Mouse (Mus musculus): ENCODE data around the gene Mff.

The Mff gene

GRCm38 (mm10) chr1:82761454-82762169, 36.9 kb downstream of the Mff start:
- no peaks in the 10 kb centered on the region for H3K4me1 ChIP-seq (replicated peaks; ENCODE audit: low read depth, low read length)
- H3K4me3 ChIP-seq (replicated peaks; ENCODE audit: low read length) = no peak overlapping the region
- H3K27me3 ChIP-seq (ENCODE audit: insufficient read depth, low read length) = no peaks in the 10 kb centered on the region
- TF ChIP-seq NANOG (IDR thresholded peaks at IDR 0.05; ENCODE audit: borderline replicate concordance, low read length) = no peak
- TF ChIP-seq CTCF (conservative IDR thresholded peaks at IDR 0.05; ENCODE audit: low read length) = no peak
- no peak for TF ChIP-seq POU5F1 (IDR thresholded peaks at IDR 0.05; ENCODE audit: borderline replicate concordance, low read length)
- H3K9me3 ChIP-seq (ENCODE audit: low read length) = no peaks in the 10 kb centered on the region
- H3K36me3 ChIP-seq (ENCODE audit: insufficient read depth, low read length) = peaks cover 3% of the 10 kb centered on the region; the same call in 1 of the 2 replicates

DNA sequence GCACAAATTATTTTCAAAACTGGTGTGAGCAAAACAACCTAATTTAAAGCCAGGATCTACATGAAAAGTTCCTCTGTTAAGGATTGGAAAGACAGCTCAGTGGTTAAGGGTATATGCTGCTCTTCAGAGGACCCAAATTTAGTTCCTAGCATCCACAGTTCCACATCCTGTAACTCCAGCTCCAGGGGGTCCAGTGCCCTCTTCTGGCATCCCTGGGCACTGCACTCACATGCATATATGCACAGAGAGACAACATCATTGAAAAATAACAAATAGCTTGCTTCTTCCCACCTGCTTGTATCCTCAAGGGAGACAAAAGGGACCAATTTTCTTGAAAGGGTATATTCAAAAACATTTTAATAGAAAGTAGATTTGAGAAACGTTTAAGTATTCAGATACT, 37.6 kb downstream of the Mff start:
- H3K27me3 ChIP-seq (ENCODE audit: insufficient read depth, low read length) = no peaks in the 10 kb centered on the region
- H3K36me3 ChIP-seq (ENCODE audit: insufficient read depth, low read length) = no peaks in the 10 kb centered on the region
- TF ChIP-seq NANOG (IDR thresholded peaks at IDR 0.05; ENCODE audit: borderline replicate concordance, low read length) = no peak
- no peak for TF ChIP-seq POU5F1 (IDR thresholded peaks at IDR 0.05; ENCODE audit: borderline replicate concordance, low read length)
- TF ChIP-seq CTCF (conservative IDR thresholded peaks at IDR 0.05; ENCODE audit: low read length) = peak; percentile 74

GRCm38 (mm10) chr1:82766227-82766626, 41.5 kb downstream of the Mff start:
- TF ChIP-seq POU5F1 (IDR thresholded peaks at IDR 0.05; ENCODE audit: borderline replicate concordance, low read length) (no peak), CTCF (conservative IDR thresholded peaks at IDR 0.05; ENCODE audit: low read length) (no peak), NANOG (IDR thresholded peaks at IDR 0.05; ENCODE audit: borderline replicate concordance, low read length) (no peak)
- 0 out of 2 replicates have a peak, but pooled peaks cover 1% of the 10 kb centered on the region for H3K4me1 ChIP-seq (replicated peaks; ENCODE audit: low read depth, low read length)
- H3K36me3 ChIP-seq (ENCODE audit: insufficient read depth, low read length) = no peaks in the 10 kb centered on the region
- H3K27me3 ChIP-seq (ENCODE audit: insufficient read depth, low read length) = no peaks in the 10 kb centered on the region
- H3K9me3 ChIP-seq (ENCODE audit: low read length) = no peaks in the 10 kb centered on the region
- no peak overlapping the region for H3K4me3 ChIP-seq (replicated peaks; ENCODE audit: low read length)

More for the DNA sequence above, 37.6 kb downstream of the Mff start:
- Histone ChIP-seq H3K4me1 (replicated peaks; ENCODE audit: low read depth, low read length) (no peaks in the 10 kb centered on the region), H3K4me3 (replicated peaks; ENCODE audit: low read length) (no peak overlapping the region), H3K9me3 (ENCODE audit: low read length) (no peaks in the 10 kb centered on the region)

DNA sequence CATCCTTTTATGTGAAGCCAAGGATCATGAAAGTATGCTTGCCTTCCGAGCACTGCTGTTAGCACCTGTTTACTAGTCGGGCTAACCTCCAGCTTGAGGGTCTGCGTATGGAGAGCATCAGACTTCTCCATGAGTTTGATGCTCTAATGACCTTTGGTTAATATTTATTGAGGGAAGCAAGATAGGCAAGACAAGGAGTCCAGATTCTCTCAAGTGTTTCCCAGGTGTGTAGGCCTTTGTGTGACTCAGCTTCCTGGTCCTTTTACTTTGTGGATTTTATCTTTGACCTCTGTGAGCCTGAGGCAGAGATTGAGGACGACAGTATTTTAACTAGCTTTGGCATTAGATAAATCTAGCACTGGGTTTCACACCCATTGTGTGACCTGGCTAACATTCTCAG, 42.0 kb downstream of the Mff start:
- H3K4me1 ChIP-seq (replicated peaks; ENCODE audit: low read depth, low read length) = 0 out of 2 replicates have a peak, but pooled peaks cover 3% of the 10 kb centered on the region
- H3K27me3 ChIP-seq (ENCODE audit: insufficient read depth, low read length) = no peaks in the 10 kb centered on the region
- no peaks in the 10 kb centered on the region for H3K36me3 ChIP-seq (ENCODE audit: insufficient read depth, low read length)
- TF ChIP-seq POU5F1 (IDR thresholded peaks at IDR 0.05; ENCODE audit: borderline replicate concordance, low read length) = no peak
- no peak for TF ChIP-seq CTCF (conservative IDR thresholded peaks at IDR 0.05; ENCODE audit: low read length)
- TF ChIP-seq NANOG (IDR thresholded peaks at IDR 0.05; ENCODE audit: borderline replicate concordance, low read length) = no peak
- H3K4me3 ChIP-seq (replicated peaks; ENCODE audit: low read length) = no peak overlapping the region
- peaks cover 4% of the 10 kb centered on the region; the same call in 1 of the 2 replicates for H3K9me3 ChIP-seq (ENCODE audit: low read length)

- Histone ChIP-seq H3K9me3 (ENCODE audit: low read length) (peaks cover 12% of the 10 kb centered on the region), H3K4me3 (replicated peaks; ENCODE audit: low read length) (no peak within 1 kb of the TSS), H3K36me3 (ENCODE audit: insufficient read depth, low read length) (no peaks in the 10 kb centered on the region), H3K27me3 (ENCODE audit: insufficient read depth, low read length) (no peaks in the 10 kb centered on the region), H3K4me1 (replicated peaks; ENCODE audit: low read depth, low read length) (0 out of 2 replicates have a peak, but pooled peaks cover 3% of the 10 kb centered on the region)
- TF ChIP-seq POU5F1 (IDR thresholded peaks at IDR 0.05; ENCODE audit: borderline replicate concordance, low read length) (no peak), CTCF (conservative IDR thresholded peaks at IDR 0.05; ENCODE audit: low read length) (no peak), NANOG (IDR thresholded peaks at IDR 0.05; ENCODE audit: borderline replicate concordance, low read length) (no peak)
These were observed 43.6 kb downstream of the Mff start, which contains the start of gene Tm4sf20 for GRCm38 (mm10) chr1:82768269-82768668. Tm4sf20 (minus strand) TSS chr1:82768461.

DNA sequence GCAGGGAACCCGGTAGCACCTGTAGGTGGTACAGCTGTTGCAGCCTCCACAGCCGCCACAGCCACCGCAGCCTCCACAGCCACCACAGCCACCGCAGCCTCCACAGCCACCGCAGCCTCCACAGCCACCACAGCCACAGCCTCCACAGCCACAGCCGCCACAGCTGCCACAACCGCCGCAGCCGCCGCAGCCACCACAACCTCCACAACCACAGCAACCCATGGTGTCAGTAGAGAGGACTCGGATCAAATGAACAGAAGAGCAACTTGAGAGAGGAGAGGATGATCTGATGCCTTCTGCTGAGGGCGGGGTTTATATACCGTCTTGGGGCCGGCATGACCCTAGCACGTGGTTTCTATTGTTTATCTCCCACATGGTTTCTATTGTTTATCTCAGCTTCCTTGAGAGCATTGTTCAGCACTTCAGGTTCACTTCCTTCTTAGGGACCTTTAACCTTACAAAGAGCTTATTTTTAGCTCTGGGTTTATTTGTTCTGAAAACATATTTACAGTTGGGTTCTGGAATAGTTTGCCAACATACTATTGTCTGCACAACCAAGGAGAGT, 46.4 kb downstream of the Mff start, which contains the start of gene Gm47791:
TSS of gene Gm47791 (minus strand) at position 222 of the 565 bp plus-strand sequence.
- no peaks in the 10 kb centered on the region for H3K36me3 ChIP-seq (ENCODE audit: insufficient read depth, low read length)
- no peaks in the 10 kb centered on the region for H3K27me3 ChIP-seq (ENCODE audit: insufficient read depth, low read length)
- peaks cover 12% of the 10 kb centered on the region for H3K9me3 ChIP-seq (ENCODE audit: low read length)
- H3K4me3 ChIP-seq (replicated peaks; ENCODE audit: low read length) = peak within 1 kb of the TSS; percentile 59
- H3K4me1 ChIP-seq (replicated peaks; ENCODE audit: low read depth, low read length) = 0 out of 2 replicates have a peak, but pooled peaks cover 3% of the 10 kb centered on the region
- TF ChIP-seq NANOG (IDR thresholded peaks at IDR 0.05; ENCODE audit: borderline replicate concordance, low read length) (no peak), POU5F1 (IDR thresholded peaks at IDR 0.05; ENCODE audit: borderline replicate concordance, low read length) (no peak), CTCF (conservative IDR thresholded peaks at IDR 0.05; ENCODE audit: low read length) (no peak)

GRCm38 (mm10) chr1:82772428-82772827, 47.7 kb downstream of the Mff start:
- Histone ChIP-seq H3K27me3 (ENCODE audit: insufficient read depth, low read length) (no peaks in the 10 kb centered on the region), H3K4me3 (replicated peaks; ENCODE audit: low read length) (no peak overlapping the region), H3K9me3 (ENCODE audit: low read length) (peaks cover 12% of the 10 kb centered on the region), H3K36me3 (ENCODE audit: insufficient read depth, low read length) (no peaks in the 10 kb centered on the region), H3K4me1 (replicated peaks; ENCODE audit: low read depth, low read length) (0 out of 2 replicates have a peak, but pooled peaks cover 3% of the 10 kb centered on the region)
- TF ChIP-seq POU5F1 (IDR thresholded peaks at IDR 0.05; ENCODE audit: borderline replicate concordance, low read length) (no peak), CTCF (conservative IDR thresholded peaks at IDR 0.05; ENCODE audit: low read length) (no peak), NANOG (IDR thresholded peaks at IDR 0.05; ENCODE audit: borderline replicate concordance, low read length) (no peak)

DNA sequence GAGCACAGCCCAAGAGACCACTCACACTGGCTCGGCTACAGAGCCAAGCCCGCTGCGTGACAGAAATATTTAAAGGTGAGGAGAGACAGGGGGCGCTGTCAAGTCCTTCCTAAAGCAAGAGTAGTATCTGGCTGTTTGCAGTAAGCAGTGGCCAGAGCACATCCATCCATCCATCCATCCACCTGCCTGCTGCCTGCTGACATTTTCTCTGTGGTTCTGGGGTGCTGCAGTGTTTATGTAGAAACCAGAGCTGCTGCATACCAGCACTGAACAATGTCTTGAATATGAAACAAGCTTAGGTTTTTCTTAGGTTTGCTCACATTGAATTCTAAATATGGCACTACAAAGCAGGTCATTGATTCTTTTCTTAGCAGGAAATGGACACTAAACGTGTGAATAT, 48.5 kb downstream of the Mff start:
- no peaks in the 10 kb centered on the region for H3K27me3 ChIP-seq (ENCODE audit: insufficient read depth, low read length)
- 0 out of 2 replicates have a peak, but pooled peaks cover 3% of the 10 kb centered on the region for H3K4me1 ChIP-seq (replicated peaks; ENCODE audit: low read depth, low read length)
- H3K9me3 ChIP-seq (ENCODE audit: low read length) = peaks cover 12% of the 10 kb centered on the region
- H3K4me3 ChIP-seq (replicated peaks; ENCODE audit: low read length) = no peak overlapping the region
- H3K36me3 ChIP-seq (ENCODE audit: insufficient read depth, low read length) = no peaks in the 10 kb centered on the region
- TF ChIP-seq POU5F1 (IDR thresholded peaks at IDR 0.05; ENCODE audit: borderline replicate concordance, low read length) = no peak
- TF ChIP-seq NANOG (IDR thresholded peaks at IDR 0.05; ENCODE audit: borderline replicate concordance, low read length) = no peak
- TF ChIP-seq CTCF (conservative IDR thresholded peaks at IDR 0.05; ENCODE audit: low read length) = no peak

Data from E14TG2a.4 (cell line).